Mouse (Mus musculus): ENCODE results near the gene Slc6a3.

Gene Slc6a3

DNA sequence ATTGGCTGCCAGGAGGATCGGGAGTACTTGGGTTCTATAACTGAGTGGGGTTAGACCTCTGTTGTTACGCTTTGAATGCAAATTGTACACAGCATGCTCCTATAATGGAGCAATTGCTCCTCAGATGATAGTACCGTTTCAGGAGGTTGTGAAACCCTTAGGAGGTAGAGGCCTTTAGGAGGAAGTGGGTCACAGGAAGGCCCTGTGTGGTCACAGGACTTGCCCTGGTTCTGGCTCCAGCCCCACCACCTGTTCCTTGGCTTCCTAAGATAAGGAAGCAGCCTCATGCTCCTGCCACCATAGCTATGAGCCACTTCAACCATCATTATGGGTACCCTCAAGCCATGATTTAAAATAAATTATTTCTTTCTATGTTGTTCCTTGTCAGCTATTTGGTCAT lies 54.9 kb downstream of the Slc6a3 start:
- DNase-seq (ENCODE audit: low spot score): no peak

- DNase-seq (ENCODE audit: low spot score): no peak
These were observed 56.0 kb downstream of the Slc6a3 start for GRCm38 (mm10) chr13:73592546-73592945.

GRCm38 (mm10) chr13:73596276-73596675 lies 59.7 kb downstream of the Slc6a3 start:
- no peak for DNase-seq (ENCODE audit: low spot score)

GRCm38 (mm10) chr13:73600217-73600616 lies 63.7 kb downstream of the Slc6a3 start:
- no peak for DNase-seq (ENCODE audit: low spot score)

- no peak for DNase-seq (ENCODE audit: low spot score)
These were observed 66.5 kb downstream of the Slc6a3 start for GRCm38 (mm10) chr13:73603046-73603445.

DNA sequence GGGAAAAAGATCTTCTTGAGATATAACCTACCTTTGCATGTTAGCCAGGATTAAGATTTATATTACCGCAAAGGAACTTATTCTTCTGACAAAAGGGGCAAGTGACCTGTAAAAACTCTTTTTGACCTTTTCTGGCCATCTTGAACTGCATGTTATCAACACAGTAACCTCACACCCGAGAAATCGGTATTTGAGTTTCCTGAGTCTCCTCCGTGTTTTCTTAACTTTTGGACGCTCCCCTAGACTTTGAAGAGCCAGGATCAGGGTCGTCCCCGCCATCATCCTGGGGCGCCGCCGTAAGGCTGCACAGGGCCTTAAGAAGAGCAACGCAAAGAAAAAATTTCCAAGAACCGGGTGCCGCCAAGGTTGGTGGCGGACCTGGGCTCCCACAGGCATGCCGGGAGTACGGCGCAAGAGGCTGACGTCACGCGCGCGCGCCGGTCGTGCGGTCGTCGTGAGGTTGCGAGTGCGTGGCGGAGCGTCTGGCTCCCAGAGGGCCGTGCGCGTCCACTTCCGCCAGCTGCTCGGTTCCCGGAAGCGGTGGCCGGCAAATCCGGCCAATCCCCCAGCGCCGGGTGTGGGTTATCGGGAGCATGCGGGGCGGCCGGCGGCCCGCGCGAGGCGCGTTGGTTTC lies 67.1 kb downstream of the Slc6a3 start, which contains the start of gene Clptm1l:
Clptm1l (plus strand) TSS at position 485 of the 634 bp plus-strand sequence.
- DNase-seq (ENCODE audit: low spot score): peak; percentile 98

DNA sequence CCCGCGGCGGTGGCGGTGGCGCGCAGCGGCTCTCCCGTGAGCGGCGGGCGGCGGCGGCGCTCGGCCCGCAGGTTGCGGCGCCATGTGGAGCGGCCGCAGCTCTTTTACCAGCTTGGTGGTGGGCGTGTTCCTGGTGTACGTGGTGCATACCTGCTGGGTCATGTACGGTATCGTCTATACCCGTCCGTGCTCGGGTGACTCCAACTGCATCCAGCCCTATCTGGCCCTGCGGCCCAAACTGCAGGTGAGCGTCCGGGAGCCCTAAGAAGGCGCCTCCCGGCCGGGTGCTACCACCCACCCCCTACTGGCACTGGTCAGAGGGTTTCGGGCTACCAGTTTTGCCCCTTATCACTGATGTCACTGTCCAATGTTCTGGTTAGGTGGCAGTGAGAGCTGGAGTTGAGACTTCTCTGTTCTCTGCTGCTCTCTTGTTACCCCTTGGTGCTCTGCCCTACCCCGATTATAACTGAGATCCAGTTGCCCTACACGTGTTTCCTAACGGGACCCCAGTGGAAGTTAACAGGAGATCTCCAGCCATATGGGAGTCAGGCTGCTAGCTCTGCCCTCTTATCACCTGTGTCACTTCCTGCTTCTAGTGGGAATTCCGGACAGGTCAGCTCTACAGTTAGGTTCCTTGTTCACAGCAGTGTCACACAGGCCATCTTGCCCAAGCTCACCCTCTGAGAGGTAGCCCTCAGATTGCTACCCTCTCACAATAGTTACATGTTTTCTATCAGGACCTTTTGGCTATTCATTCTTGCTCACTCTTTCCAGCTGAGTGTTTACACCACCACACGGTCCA lies 67.8 kb downstream of the Slc6a3 start:
- no peak for DNase-seq (ENCODE audit: low spot score)

- DNase-seq (ENCODE audit: low spot score): no peak
These were observed 81.9 kb downstream of the Slc6a3 start for GRCm38 (mm10) chr13:73618406-73618805.

DNA sequence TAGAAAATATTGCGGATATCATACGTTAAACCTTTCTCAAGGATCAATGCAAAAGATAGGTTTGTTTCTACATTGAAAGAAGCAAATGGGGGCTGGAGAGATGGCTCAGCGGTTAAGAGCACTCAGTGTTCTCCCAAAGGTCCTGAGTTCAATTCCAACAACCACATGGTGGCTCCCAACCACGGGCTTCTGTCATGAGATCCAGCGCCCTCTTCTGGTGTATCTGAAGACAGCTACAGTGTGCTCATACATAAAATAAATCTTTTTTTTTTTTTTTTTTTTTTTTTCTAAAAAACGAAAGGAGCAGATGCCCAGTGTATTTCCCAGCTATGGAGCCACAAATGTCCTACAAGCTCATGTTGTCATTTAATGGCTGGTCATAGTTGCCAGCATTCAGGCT lies 84.1 kb downstream of the Slc6a3 start:
- DNase-seq (ENCODE audit: low spot score): no peak

DNA sequence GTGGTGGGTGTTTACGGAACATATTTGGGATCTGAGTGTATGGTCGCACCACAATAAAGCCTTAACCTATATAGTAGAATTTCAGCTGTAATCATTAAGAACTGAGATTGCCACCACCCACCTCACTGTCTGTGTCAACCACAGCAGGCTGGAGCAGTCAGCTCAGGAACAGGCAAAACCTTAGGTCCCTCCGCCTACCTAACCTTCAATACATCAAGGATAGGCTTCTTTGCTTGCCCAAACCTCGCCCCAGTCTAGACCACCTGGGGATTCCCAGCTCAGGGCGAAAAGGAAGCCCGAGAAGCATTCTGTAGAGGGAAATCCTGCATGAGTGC lies 89.8 kb downstream of the Slc6a3 start:
- no peak for DNase-seq (ENCODE audit: low spot score)

GRCm38 (mm10) chr13:73626745-73627549 lies 90.4 kb downstream of the Slc6a3 start, which contains the start of gene Tert:
Gene Tert, plus strand, starts transcription at chr13:73626911.
- DNase-seq (ENCODE audit: low spot score): peak; percentile 40

All from layer of hippocampus, adult 11-12 months (tissue).